Mouse (Mus musculus): ENCODE measurements around the gene Iqcj. TPM values are rescaled to one million over a fixed set of nuclear protein-coding genes. Genes with fewer than 3 reads are reported as not detected.

Iqcj gene
- 0.23 and 0.34 TPM in 2 replicates for polyA plus RNA-seq (2014; fragmentation: Nextera tagmentation; extraction: Ambion mirVana)

DNA sequence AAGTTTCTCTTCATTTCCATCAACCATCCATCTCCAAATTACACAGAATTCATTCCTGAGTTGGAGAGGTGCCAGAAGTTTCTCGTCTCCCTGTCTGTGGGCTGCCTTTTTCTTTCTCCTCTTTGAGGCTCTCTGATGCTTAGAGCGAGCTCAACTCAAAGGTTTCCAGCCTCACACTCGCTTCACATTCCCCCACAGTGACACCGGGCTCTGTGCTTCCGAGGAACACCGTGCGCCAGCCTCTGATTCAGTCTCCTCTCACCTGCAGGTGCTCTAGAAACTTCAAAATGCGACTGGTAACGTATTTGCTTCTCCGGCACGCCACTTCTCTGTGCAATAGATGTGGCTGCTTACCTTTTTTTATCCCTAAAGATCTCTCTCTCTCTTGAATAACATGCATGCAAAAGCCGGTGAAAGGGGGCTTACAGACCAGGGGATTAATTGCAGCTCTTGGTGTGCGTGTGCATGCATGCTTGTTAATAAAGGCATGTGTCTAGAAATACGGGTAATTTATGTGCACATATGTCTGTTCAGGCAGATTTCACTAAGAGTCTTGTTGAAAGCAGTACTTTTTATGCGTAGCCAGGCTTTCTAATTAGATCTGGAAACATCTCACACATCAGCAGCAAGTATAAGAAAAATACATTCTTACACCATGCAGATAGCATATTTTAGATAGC lies at the start of gene Iqcj, which contains the start of gene Iqschfp:
Gene Iqcj (plus strand): TSS at position 195 of the 680 bp plus-strand sequence.
Gene Iqschfp (plus strand): TSS at position 207 of the 680 bp plus-strand sequence.
- H3K4me2 ChIP-seq, result peak within 1 kb of the TSS; percentile 21
- WGBS, result 59% methylated on average over 15 of the region's 15 CpGs
- H3K4me3 ChIP-seq (ENCODE audit: low read depth, low read length), result no peak within 1 kb of the TSS
- no peaks in the 10 kb centered on the region for H3K9me3 ChIP-seq (ENCODE audit: control insufficient read depth, low read length)
- H3K27me3 ChIP-seq (ENCODE audit: control insufficient read depth, insufficient read depth, low read length), result no peaks in the 10 kb centered on the region
- no peak for DNase-seq (ENCODE audit: low spot score, missing footprints)
- no peaks in the 10 kb centered on the region for H3K36me3 ChIP-seq (ENCODE audit: control insufficient read depth, insufficient read depth, low read length)
- peaks cover 4% of the 10 kb centered on the region; the same call in 1 of the 2 replicates for H3K4me1 ChIP-seq (ENCODE audit: control insufficient read depth, insufficient read depth, low read length)
- peak within 1 kb of the TSS; percentile 58 for H3K27ac ChIP-seq (ENCODE audit: low read depth, low read length)
- H3K9ac ChIP-seq (ENCODE audit: low read length), result peak within 1 kb of the TSS; percentile 29
- ATAC-seq (ENCODE audit: low FRiP score), result peak; percentile 40; the same call in 1 of the 2 replicates

DNA sequence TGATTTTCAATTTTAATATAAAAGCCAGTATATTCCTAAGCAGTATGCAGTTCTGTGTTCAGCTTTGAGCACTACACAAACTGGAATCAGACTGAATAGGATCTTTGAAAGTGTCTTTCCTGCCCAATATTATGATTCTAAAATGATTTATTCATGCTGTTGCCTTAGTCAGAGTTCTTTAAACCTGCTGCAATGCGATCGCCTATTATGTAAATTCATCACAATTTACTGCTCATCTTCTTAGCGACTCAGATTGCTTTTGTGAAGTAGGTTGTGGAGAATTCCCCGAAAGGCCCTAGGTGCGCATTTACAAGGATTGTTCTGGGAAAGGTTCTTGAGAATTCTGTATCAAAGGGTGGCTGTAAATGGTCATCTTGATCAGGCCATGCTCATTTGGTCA lies 39.6 kb upstream of the Iqcj start:
- H3K9ac ChIP-seq (ENCODE audit: low read length), result no peak overlapping the region
- DNase-seq (ENCODE audit: low spot score, missing footprints) (peak; percentile 73), ATAC-seq (ENCODE audit: low FRiP score) (no peak)
- H3K27ac ChIP-seq (ENCODE audit: low read depth, low read length), result no peak overlapping the region
- 88% methylated on average over 5 of the region's 5 CpGs for WGBS
- no peaks in the 10 kb centered on the region for H3K27me3 ChIP-seq (ENCODE audit: control insufficient read depth, insufficient read depth, low read length)
- no peaks in the 10 kb centered on the region for H3K9me3 ChIP-seq (ENCODE audit: control insufficient read depth, low read length)
- H3K36me3 ChIP-seq (ENCODE audit: control insufficient read depth, insufficient read depth, low read length), result no peaks in the 10 kb centered on the region
- H3K4me2 ChIP-seq, result no peak overlapping the region
- no peaks in the 10 kb centered on the region for H3K4me1 ChIP-seq (ENCODE audit: control insufficient read depth, insufficient read depth, low read length)
- no peak overlapping the region for H3K4me3 ChIP-seq (ENCODE audit: low read depth, low read length)

DNA sequence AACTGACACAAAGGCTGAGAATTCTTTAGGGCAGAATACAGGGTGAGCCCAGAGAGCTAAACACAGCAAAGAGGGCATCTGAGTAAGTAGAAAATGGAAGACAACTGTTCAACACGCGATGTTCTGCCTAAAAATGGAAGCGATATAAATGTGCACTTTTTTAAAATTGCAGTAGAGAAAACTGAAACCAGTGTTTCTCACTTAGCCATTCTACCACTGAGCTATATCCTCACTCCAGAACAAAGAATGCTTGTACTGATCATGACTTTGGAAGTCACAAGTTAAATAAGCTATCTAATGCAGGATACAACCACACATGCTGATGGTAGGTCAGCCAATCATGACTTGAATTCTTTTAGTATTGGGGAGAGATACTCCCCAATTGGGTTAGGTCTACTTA lies 30.5 kb upstream of the Iqcj start:
- no peaks in the 10 kb centered on the region for H3K4me1 ChIP-seq (ENCODE audit: control insufficient read depth, insufficient read depth, low read length)
- H3K9ac ChIP-seq (ENCODE audit: low read length), result no peak overlapping the region
- H3K4me2 ChIP-seq, result no peak overlapping the region
- H3K27me3 ChIP-seq (ENCODE audit: control insufficient read depth, insufficient read depth, low read length), result no peaks in the 10 kb centered on the region
- H3K4me3 ChIP-seq (ENCODE audit: low read depth, low read length), result no peak overlapping the region
- no peaks in the 10 kb centered on the region for H3K9me3 ChIP-seq (ENCODE audit: control insufficient read depth, low read length)
- H3K36me3 ChIP-seq (ENCODE audit: control insufficient read depth, insufficient read depth, low read length), result no peaks in the 10 kb centered on the region
- DNase-seq (ENCODE audit: low spot score, missing footprints) (peak; percentile 64), ATAC-seq (ENCODE audit: low FRiP score) (no peak)
- WGBS, result 90% methylated on average over 3 of the region's 3 CpGs
- no peak overlapping the region for H3K27ac ChIP-seq (ENCODE audit: low read depth, low read length)

DNA sequence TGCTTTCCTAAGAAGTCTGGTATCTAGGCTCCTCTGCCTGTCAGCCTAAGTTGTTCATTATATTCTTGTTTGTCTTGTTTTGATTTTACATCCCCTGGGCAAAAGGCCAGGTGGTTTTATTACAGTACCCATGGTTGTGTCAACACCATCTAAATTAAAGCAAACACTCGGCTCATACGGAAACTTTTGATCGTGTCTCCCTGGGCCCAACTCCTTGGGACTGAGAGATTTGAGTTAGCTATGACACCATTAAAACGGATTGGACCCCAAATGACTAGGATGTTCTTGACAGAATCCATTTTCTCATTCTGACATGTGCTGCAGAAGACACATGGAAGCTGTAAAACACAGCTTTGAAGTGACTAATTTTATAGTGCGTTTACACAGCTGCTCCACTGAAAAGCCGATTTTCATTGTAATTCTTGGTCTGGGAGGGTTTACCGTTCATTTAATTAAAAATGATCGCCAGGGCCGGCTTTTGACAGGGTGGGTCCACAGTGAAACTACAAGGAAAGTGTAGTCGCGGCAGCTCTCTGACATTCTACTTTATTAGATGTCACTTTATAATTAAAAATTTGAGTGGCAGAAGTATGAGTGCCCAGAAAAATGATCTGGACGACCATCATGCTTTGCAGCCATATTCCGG lies 24.5 kb upstream of the Iqcj start:
- Histone ChIP-seq H3K9ac (ENCODE audit: low read length) (no peak overlapping the region), H3K27ac (ENCODE audit: low read depth, low read length) (no peak overlapping the region), H3K36me3 (ENCODE audit: control insufficient read depth, insufficient read depth, low read length) (no peaks in the 10 kb centered on the region), H3K4me1 (ENCODE audit: control insufficient read depth, insufficient read depth, low read length) (no peaks in the 10 kb centered on the region), H3K9me3 (ENCODE audit: control insufficient read depth, low read length) (no peaks in the 10 kb centered on the region), H3K27me3 (ENCODE audit: control insufficient read depth, insufficient read depth, low read length) (no peaks in the 10 kb centered on the region), H3K4me2 (no peak overlapping the region), H3K4me3 (ENCODE audit: low read depth, low read length) (no peak overlapping the region)
- ATAC-seq (ENCODE audit: low FRiP score) (peak; percentile 90), DNase-seq (ENCODE audit: low spot score, missing footprints) (peak; percentile 78)
- WGBS, result 74% methylated on average over 13 of the region's 13 CpGs

DNA sequence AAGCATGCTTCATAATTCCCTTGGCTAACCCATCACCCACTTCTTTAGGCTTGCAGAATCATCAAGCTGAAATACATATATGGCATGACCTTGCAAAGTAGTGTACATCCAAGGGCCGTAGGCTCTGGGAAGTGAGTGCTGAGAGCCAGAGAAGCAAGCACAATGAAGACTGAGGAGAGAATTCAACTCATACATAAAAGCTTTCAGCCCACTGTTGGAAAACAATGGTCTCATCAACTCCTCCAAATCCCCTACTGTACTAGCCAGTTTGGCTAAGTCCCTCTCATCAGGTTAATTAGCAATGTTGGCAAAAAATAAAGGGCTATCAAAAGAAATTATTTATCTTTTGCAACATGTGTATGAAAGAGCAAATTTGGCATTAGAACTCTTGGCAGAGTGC lies 22.6 kb upstream of the Iqcj start:
- ATAC-seq (ENCODE audit: low FRiP score) (no peak), DNase-seq (ENCODE audit: low spot score, missing footprints) (no peak)
- 77% methylated on average over 1 of the region's 1 CpGs for WGBS
- Histone ChIP-seq H3K27me3 (ENCODE audit: control insufficient read depth, insufficient read depth, low read length) (no peaks in the 10 kb centered on the region), H3K4me3 (ENCODE audit: low read depth, low read length) (no peak overlapping the region), H3K27ac (ENCODE audit: low read depth, low read length) (no peak overlapping the region), H3K9ac (ENCODE audit: low read length) (no peak overlapping the region), H3K9me3 (ENCODE audit: control insufficient read depth, low read length) (no peaks in the 10 kb centered on the region), H3K4me1 (ENCODE audit: control insufficient read depth, insufficient read depth, low read length) (no peaks in the 10 kb centered on the region), H3K4me2 (no peak overlapping the region), H3K36me3 (ENCODE audit: control insufficient read depth, insufficient read depth, low read length) (no peaks in the 10 kb centered on the region)

DNA sequence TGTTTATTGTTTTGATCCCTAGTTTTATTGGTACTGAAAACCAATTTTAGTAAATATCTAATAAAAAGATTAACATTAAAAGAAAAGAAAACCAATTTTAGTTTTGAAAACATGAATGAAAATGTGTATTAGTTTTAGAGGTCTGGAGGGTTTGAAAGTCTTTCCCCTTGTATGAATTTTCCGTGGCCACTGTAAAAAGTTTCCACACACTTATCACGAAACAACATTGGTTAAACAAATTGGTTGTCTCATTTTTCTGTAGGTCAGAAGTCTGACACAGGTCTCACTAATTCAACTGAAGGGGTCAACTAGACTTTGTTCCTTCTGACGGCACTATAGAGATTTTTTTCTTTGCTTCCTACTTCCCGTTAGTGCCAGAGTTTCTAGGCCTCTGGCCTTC lies 14.8 kb upstream of the Iqcj start:
- no peaks in the 10 kb centered on the region for H3K36me3 ChIP-seq (ENCODE audit: control insufficient read depth, insufficient read depth, low read length)
- H3K9ac ChIP-seq (ENCODE audit: low read length), result no peak overlapping the region
- ATAC-seq (ENCODE audit: low FRiP score) (no peak), DNase-seq (ENCODE audit: low spot score, missing footprints) (no peak)
- H3K4me2 ChIP-seq, result no peak overlapping the region
- H3K27ac ChIP-seq (ENCODE audit: low read depth, low read length), result no peak overlapping the region
- no peaks in the 10 kb centered on the region for H3K27me3 ChIP-seq (ENCODE audit: control insufficient read depth, insufficient read depth, low read length)
- WGBS, result 83% methylated on average over 4 of the region's 4 CpGs
- no peak overlapping the region for H3K4me3 ChIP-seq (ENCODE audit: low read depth, low read length)
- no peaks in the 10 kb centered on the region for H3K4me1 ChIP-seq (ENCODE audit: control insufficient read depth, insufficient read depth, low read length)
- no peaks in the 10 kb centered on the region for H3K9me3 ChIP-seq (ENCODE audit: control insufficient read depth, low read length)

DNA sequence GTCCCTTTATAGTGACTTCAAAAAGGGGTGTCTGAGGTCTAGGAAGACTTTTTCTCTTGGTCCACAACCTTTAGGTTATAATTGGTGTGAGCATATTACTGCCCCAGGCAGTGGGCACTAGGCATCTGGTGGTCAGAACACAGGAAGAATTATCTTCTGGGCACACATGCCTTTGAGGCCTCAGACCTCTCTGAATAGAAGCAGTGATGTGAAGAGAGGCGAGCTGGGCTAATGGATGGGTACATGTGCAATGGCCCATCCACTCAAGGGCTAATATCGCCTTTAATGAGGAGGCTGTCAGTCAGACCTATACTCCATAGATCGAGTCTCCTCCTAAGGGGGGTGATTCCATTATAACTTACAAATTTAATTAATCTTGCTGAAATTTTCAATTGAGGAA lies 7.7 kb upstream of the Iqcj start:
- H3K4me3 ChIP-seq (ENCODE audit: low read depth, low read length), result no peak overlapping the region
- ATAC-seq (ENCODE audit: low FRiP score), result peak; percentile 19; the same call in 1 of the 2 replicates
- H3K27me3 ChIP-seq (ENCODE audit: control insufficient read depth, insufficient read depth, low read length), result no peaks in the 10 kb centered on the region
- peak; percentile 35 for DNase-seq (ENCODE audit: low spot score, missing footprints)
- no peak overlapping the region for H3K4me2 ChIP-seq
- WGBS, result 63% methylated on average over 3 of the region's 3 CpGs
- no peak overlapping the region for H3K27ac ChIP-seq (ENCODE audit: low read depth, low read length)
- H3K9me3 ChIP-seq (ENCODE audit: control insufficient read depth, low read length), result no peaks in the 10 kb centered on the region
- H3K4me1 ChIP-seq (ENCODE audit: control insufficient read depth, insufficient read depth, low read length), result no peaks in the 10 kb centered on the region
- no peak overlapping the region for H3K9ac ChIP-seq (ENCODE audit: low read length)
- no peaks in the 10 kb centered on the region for H3K36me3 ChIP-seq (ENCODE audit: control insufficient read depth, insufficient read depth, low read length)

DNA sequence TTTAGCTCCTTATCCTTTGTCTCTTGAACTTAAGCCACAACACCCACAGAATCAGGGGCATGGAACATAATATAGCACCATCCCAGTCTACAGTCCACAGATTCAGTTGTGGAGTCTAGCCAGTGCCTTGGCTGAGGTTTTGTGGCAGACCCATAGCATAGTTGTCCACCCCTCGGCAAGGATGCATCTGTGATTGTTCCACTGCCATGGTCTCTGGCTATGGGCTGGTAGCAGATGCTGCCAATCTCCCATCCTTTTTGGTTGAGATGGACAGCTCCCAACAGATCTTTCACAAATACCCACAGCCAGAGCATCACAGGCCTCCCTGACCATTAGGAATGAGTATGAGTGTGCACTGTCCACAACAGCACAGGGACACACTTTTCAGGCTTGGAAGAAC lies 5.8 kb upstream of the Iqcj start:
- ATAC-seq (ENCODE audit: low FRiP score) (no peak), DNase-seq (ENCODE audit: low spot score, missing footprints) (no peak)
- H3K9ac ChIP-seq (ENCODE audit: low read length), result no peak overlapping the region
- no peaks in the 10 kb centered on the region for H3K27me3 ChIP-seq (ENCODE audit: control insufficient read depth, insufficient read depth, low read length)
- no peaks in the 10 kb centered on the region for H3K36me3 ChIP-seq (ENCODE audit: control insufficient read depth, insufficient read depth, low read length)
- H3K27ac ChIP-seq (ENCODE audit: low read depth, low read length), result peak overlapping the region; percentile 40; the same call in 1 of the 2 replicates
- H3K4me2 ChIP-seq, result no peak overlapping the region
- H3K4me3 ChIP-seq (ENCODE audit: low read depth, low read length), result no peak overlapping the region
- H3K4me1 ChIP-seq (ENCODE audit: control insufficient read depth, insufficient read depth, low read length), result no peaks in the 10 kb centered on the region
- no peaks in the 10 kb centered on the region for H3K9me3 ChIP-seq (ENCODE audit: control insufficient read depth, low read length)
- 68% methylated on average over 1 of the region's 1 CpGs for WGBS

DNA sequence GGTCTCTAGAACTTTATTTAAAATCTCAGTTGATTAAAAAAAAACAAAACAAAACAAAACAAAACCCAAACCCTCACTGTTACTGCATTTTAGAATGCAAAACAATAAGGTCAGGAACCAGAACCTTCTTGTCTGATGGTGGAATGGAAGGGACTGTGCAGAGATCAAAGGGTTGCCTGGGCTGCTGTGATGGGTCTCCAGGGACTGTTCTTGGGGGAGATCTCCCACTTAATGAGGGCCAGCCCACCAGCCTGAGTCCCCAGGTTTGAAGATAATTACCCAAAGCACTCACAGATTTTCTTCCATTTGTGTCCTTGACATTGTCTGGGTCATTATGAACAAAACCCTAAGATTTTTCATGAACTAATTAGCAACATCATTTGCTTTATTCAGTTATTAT lies 4.8 kb upstream of the Iqcj start:
- peaks cover 2% of the 10 kb centered on the region; the same call in 1 of the 2 replicates for H3K4me1 ChIP-seq (ENCODE audit: control insufficient read depth, insufficient read depth, low read length)
- H3K4me3 ChIP-seq (ENCODE audit: low read depth, low read length), result no peak overlapping the region
- peak; percentile 64; the same call in 1 of the 2 replicates for ATAC-seq (ENCODE audit: low FRiP score)
- no peak overlapping the region for H3K27ac ChIP-seq (ENCODE audit: low read depth, low read length)
- no peaks in the 10 kb centered on the region for H3K27me3 ChIP-seq (ENCODE audit: control insufficient read depth, insufficient read depth, low read length)
- H3K9ac ChIP-seq (ENCODE audit: low read length), result no peak overlapping the region
- no peaks in the 10 kb centered on the region for H3K9me3 ChIP-seq (ENCODE audit: control insufficient read depth, low read length)
- H3K4me2 ChIP-seq, result no peak overlapping the region
- DNase-seq (ENCODE audit: low spot score, missing footprints), result peak; percentile 79
- H3K36me3 ChIP-seq (ENCODE audit: control insufficient read depth, insufficient read depth, low read length), result no peaks in the 10 kb centered on the region
